Mouse (Mus musculus) cerebellum, adult 9-11 months (tissue): ENCODE data around the gene Fam120b.
"Not testable (repeated sequence)": the region's sequence is repeated elsewhere in the genome, so short reads cannot be mapped to it uniquely, and the experiment has no call there.

Source experiments
- DNase-seq: peaks from one replicate; pipeline ENCODE4 v3.0.0; 2022

The Fam120b gene

GRCm38 (mm10) chr17:15440067-15440462 lies 44.1 kb downstream of the Fam120b start:
- DNase-seq, result no peak

DNA sequence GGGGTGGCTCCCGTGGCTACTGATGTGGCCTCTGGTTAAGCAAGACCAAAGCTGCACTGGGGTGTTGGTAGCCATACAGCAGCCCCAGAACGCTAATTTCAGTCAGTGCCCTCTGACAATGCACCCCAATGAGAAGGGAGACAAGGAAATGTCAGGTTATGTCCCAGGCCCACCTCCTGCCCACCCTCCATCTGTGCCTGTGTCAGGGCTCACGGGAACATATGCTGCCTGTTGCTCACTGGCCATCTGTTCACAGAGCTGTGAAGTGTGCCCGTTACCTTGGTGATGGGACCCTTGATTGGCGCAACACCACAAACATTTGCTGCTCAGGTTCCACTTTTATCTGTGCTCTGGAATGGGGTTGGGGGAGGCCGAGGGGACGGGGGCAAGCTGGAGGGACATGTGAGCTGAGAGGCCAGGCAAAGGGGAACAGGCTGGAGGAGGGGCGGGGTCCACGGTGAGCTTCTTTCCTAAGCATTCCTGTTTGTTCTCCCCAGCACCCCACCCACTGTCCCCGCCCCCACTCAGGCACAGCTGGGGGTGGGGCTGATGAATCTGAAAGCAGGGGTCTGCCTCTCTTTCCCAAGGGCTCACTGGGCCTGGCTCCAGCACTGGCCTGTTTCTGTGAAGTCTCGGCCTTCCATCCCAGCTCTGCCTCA lies 44.6 kb downstream of the Fam120b start:
- DNase-seq, result no peak

- no peak for DNase-seq
Measured at GRCm38 (mm10) chr17:15445421-15445820, 49.4 kb downstream of the Fam120b start.

GRCm38 (mm10) chr17:15447831-15448230 lies 51.8 kb downstream of the Fam120b start:
- DNase-seq, result no peak

DNA sequence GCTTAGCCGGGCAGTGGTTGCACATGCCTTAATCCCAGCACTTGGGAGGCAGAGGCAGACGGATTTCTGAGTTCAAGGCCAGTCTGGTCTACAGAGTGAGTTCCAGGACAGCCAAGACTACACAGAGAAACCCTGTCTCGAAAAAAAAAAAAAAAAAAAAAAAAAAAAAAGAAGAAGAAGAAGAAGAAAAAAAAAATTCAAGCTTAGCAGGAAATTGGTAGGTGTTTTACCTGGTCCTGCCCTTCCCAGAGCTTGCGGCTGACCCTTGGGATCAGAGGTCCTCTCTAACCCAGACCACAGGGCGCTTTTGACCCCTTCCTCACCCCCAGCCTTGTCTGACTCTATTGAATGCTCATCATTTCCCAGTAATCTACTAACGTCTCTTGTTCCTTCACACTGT lies 53.1 kb downstream of the Fam120b start:
- DNase-seq, result not testable (repeated sequence)

GRCm38 (mm10) chr17:15449606-15450005 lies 53.6 kb downstream of the Fam120b start:
- DNase-seq, result no peak

DNA sequence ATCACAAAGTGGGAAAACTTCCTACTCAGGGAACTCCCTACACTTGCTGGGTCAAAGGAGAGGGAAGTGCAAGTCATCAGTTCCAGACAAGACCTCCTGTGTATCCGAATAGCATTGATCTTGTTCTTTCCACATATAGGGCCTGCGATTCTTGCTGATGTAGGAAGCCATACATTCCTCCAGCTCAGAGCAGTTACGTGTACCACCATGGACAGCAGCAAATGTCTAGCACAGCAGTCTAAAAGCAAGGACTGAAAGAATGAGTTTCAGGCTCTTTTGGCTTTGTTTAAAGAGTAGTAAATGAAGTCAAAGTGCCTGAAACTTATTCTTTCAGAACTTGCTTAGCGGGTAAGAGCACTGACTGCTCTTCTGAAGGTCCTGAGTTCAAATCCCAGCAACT lies 59.2 kb downstream of the Fam120b start:
- DNase-seq, result no peak

- DNase-seq, result no peak
Measured at GRCm38 (mm10) chr17:15456595-15456994, 60.6 kb downstream of the Fam120b start.

GRCm38 (mm10) chr17:15459761-15460160 lies 63.8 kb downstream of the Fam120b start:
- DNase-seq, result no peak

DNA sequence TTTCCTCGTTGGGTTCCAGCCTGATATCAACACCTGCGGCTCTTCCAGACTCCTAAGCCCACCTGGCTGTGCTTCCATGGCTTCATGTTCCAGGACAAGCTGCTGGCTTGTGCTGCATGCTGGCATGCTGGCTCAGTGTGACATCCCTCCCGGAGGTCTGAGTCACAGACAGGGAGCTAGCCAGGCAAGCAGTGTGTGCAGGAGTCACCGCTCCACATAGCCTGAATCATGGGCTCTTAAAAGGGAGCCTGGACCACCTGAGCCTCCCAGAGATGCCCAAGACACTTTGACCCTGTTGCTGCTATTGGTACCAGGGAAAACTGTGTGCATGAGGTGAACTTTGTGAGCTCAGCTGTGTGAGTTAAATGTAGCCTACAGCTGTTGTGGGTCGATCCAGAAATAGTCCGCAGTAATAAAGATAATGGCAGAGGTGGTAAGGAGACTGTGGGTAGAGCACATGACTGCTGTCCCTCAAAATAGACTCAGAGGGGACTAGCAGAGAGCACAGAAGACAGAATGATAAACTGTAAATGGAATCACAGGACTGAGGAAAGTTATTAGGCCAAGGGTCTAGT lies 66.0 kb downstream of the Fam120b start:
- no peak for DNase-seq

GRCm38 (mm10) chr17:15467669-15468068 lies 71.7 kb downstream of the Fam120b start:
- peak; percentile 22 for DNase-seq

GRCm38 (mm10) chr17:15472671-15473070 lies 76.7 kb downstream of the Fam120b start:
- no peak for DNase-seq
